Mouse (Mus musculus) limb, embryonic 11.5 days (tissue): ENCODE measurements at regions not wholly inside any gene's neighbourhood (a gene's known extent, or its start where the extent isn't known, plus 50 kb on each side); places are given as distances from the start of the nearest gene placed in this dataset.

Experiments used
- ATAC-seq: fragments of 200-750 bp; cut with Nextera tagmentation; 2 replicates; pipeline ENCODE4 v1.8.0; 2017; ENCODE audit warnings: low read depth; ENCODE audit not compliant: insufficient number of reproducible peaks, low FRiP score, low TSS enrichment
- DNase-seq: peaks from one replicate; pipeline ENCODE4 v3.0.0-alpha.2; 2015; ENCODE audit warnings: low spot score
- H3K27ac ChIP-seq: fragments of 300-500 bp; sonication (generic); replicated peaks from 2 replicates; pipeline ENCODE4 v1.5.1; 2014; ENCODE audit warnings: low read depth, mild to moderate bottlenecking, low read length
- H3K27me3 ChIP-seq: fragments of 300-500 bp; sonication (generic); 2 replicates; pipeline ENCODE4 v1.6.1; 2014; ENCODE audit warnings: mild to moderate bottlenecking, low read length, mixed read lengths; ENCODE audit not compliant: control insufficient read depth, insufficient read depth
- H3K36me3 ChIP-seq: fragments of 300-500 bp; sonication (generic); 2 replicates; pipeline ENCODE4 v1.6.1; 2014; ENCODE audit warnings: mild to moderate bottlenecking, low read length, moderate library complexity, mixed read lengths; ENCODE audit not compliant: control insufficient read depth, insufficient read depth
- H3K4me1 ChIP-seq: fragments of 300-500 bp; sonication (generic); 2 replicates; pipeline ENCODE4 v1.6.1; 2014; ENCODE audit warnings: low read length, mixed read lengths; ENCODE audit not compliant: control insufficient read depth, insufficient read depth
- H3K4me2 ChIP-seq: fragments of 300-500 bp; sonication (generic); 2 replicates; pipeline ENCODE4 v1.6.1; 2014; ENCODE audit warnings: low read depth, mild to moderate bottlenecking, moderate library complexity; ENCODE audit not compliant: severe bottlenecking
- H3K4me3 ChIP-seq: fragments of 300-500 bp; sonication (generic); 2 replicates; pipeline ENCODE4 v1.5.1; 2014; ENCODE audit warnings: low read depth, low read length
- H3K9ac ChIP-seq: fragments of 300-500 bp; sonication (generic); 2 replicates; pipeline ENCODE4 v1.6.1; 2014; ENCODE audit warnings: mild to moderate bottlenecking, low read length
- H3K9me3 ChIP-seq: fragments of 300-500 bp; sonication (generic); 2 replicates; pipeline ENCODE4 v1.6.1; 2016; ENCODE audit warnings: low read length; ENCODE audit not compliant: control insufficient read depth
- WGBS: fragments of 180-500 bp; shearing (Covaris S2); extraction: QIAGEN DNeasy Blood & Tissue Kit; methylation state at CpG from one replicate; pipeline ENCODE4 v1.1.7; 2014; 5-methylcytosine and 5-hydroxymethylcytosine counted together

DNA sequence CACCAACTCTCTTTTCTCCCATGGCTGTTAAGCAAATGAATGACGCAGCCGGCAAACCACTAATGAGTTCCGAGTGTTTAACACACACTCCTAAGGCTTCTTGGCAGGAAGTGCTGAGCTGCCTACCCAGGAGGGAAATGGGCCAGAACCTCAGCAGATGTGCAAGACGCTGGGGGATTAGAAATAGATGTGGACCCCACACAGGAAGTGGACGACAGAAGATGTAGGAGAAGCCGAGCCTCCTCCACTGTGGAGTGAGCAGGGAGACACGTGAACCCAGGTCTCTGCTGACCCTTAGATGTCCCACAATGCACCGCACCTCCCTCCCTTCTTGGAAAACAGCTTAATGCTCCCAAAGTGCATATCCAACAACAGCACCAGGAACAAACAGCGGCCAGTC, 94.8 kb upstream of the Hs6st1 start:
- ATAC-seq = no peak; the same call in 1 of the 2 replicates
- H3K4me2 ChIP-seq = no peak overlapping the region
- no peaks in the 10 kb centered on the region for H3K36me3 ChIP-seq
- peaks cover 10% of the 10 kb centered on the region; the same call in 1 of the 2 replicates for H3K4me1 ChIP-seq
- no peak overlapping the region for H3K27ac ChIP-seq
- peak; percentile 33 for DNase-seq
- no peak overlapping the region for H3K9ac ChIP-seq
- H3K27me3 ChIP-seq = no peaks in the 10 kb centered on the region
- H3K4me3 ChIP-seq = no peak overlapping the region
- WGBS = 30% methylated on average over 9 of the region's 9 CpGs
- no peaks in the 10 kb centered on the region for H3K9me3 ChIP-seq

DNA sequence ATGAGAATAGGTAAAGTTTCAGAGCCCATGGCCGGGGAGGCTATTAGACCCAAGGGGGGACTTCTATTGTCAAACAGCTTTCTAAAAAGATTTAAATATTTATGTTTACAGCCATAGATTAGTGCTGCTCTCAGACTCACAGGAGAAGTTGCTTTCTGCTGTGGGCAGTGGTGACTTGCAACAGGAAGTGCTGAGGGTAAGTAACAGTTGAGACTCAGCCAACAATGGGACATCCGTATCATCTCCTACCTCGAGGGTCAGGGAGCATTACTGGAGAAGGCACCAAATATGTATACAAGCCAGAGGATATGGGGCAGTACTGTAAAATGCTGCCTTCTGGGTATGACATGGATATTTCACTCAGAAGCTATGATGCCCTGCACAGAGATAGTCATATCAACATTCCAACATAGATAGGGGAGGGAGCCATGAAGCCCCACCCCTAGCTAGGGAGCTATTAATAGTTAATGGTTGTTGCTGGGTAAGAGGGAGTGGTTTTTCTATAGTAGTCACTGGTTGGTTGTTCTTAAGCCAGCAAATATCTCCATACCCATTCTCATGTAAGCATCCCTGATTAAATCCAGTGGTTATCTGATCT, 92.5 kb upstream of the Hs6st1 start:
- no peak overlapping the region for H3K4me3 ChIP-seq
- no peaks in the 10 kb centered on the region for H3K9me3 ChIP-seq
- H3K27me3 ChIP-seq = no peaks in the 10 kb centered on the region
- WGBS = 84% methylated on average over 3 of the region's 3 CpGs
- no peaks in the 10 kb centered on the region for H3K36me3 ChIP-seq
- no peak overlapping the region for H3K27ac ChIP-seq
- H3K4me1 ChIP-seq = peaks cover 10% of the 10 kb centered on the region; the same call in 1 of the 2 replicates
- H3K4me2 ChIP-seq = no peak overlapping the region
- no peak for DNase-seq
- H3K9ac ChIP-seq = no peak overlapping the region
- ATAC-seq = no peak

DNA sequence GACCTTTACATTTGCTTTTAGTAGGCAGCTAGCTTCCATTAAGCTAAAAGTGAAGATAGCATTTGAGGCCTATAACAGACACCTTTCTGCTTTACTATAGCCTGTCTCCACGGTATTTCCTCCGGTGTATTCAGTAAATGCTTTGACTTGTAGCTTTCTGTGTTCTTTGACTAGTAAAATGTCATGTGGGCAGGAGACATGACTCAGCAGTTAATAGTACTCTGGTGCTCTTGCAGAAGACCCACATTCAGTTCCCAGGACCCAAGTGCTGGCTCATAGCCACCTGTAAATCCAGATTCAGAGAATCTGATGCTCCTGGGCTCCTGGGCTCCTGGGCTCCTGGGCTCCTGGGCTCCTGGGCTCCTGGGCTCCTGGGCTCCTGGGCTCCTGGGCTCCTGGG, 91.7 kb upstream of the Hs6st1 start:
- no peak for ATAC-seq
- no peaks in the 10 kb centered on the region for H3K27me3 ChIP-seq
- no peaks in the 10 kb centered on the region for H3K36me3 ChIP-seq
- no peak overlapping the region for H3K4me2 ChIP-seq
- H3K9me3 ChIP-seq = no peaks in the 10 kb centered on the region
- no peak overlapping the region for H3K4me3 ChIP-seq
- peaks cover 10% of the 10 kb centered on the region; the same call in 1 of the 2 replicates for H3K4me1 ChIP-seq
- 86% methylated on average over 2 of the region's 2 CpGs for WGBS
- H3K27ac ChIP-seq = no peak overlapping the region
- DNase-seq = no peak
- no peak overlapping the region for H3K9ac ChIP-seq

DNA sequence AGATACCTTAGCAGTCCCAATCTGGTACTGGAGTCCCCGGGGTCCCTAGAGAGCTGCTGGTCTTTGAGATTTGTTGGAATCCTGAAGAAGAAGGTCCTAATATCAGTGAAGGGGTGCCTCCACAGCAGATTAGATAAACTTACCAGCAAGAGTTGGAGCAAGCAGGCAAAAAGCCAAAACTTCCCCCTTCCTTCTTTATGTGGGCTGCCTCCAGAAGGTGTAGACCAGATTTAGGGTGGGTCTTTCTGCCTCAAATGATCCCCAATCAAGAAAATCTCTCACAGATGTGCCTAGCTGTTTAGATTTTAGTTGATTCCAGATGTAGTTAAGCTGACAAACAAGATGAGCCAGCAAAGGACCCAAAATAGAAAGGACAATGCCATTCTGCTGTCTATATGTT, 90.1 kb upstream of the Hs6st1 start:
- Histone ChIP-seq H3K4me2 (no peak overlapping the region), H3K9me3 (no peaks in the 10 kb centered on the region), H3K36me3 (no peaks in the 10 kb centered on the region), H3K4me3 (no peak overlapping the region), H3K27ac (no peak overlapping the region), H3K9ac (no peak overlapping the region), H3K27me3 (no peaks in the 10 kb centered on the region), H3K4me1 (peaks cover 5% of the 10 kb centered on the region; the same call in 1 of the 2 replicates)
- DNase-seq (no peak), ATAC-seq (no peak)
- 90% methylated on average over 1 of the region's 1 CpGs for WGBS

DNA sequence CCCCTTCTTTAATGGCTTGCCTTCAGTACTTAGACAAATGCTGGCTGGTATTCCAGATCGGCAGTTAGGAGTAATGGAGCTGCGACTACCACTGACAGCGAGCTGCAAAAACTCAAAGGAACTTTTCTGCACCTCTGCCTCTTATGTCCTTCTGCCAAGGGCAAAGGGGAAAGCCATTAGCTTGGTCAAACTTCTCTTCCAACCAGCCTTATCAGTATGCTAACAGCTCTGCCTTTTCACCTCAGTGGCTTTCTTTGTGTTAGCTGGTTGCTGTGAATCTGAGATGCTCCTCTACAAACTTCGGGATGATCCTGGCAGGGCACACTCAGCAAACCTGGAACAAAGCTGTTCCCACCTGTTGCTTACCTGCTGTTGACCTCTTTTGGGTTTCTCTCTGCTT, 89.4 kb upstream of the Hs6st1 start:
- Histone ChIP-seq H3K9me3 (no peaks in the 10 kb centered on the region), H3K27me3 (no peaks in the 10 kb centered on the region), H3K4me2 (no peak overlapping the region), H3K4me3 (no peak overlapping the region), H3K4me1 (0 out of 2 replicates have a peak, but pooled peaks cover 3% of the 10 kb centered on the region), H3K36me3 (no peaks in the 10 kb centered on the region), H3K27ac (no peak overlapping the region), H3K9ac (no peak overlapping the region)
- no peak for DNase-seq
- WGBS = 62% methylated on average over 4 of the region's 4 CpGs
- no peak for ATAC-seq

DNA sequence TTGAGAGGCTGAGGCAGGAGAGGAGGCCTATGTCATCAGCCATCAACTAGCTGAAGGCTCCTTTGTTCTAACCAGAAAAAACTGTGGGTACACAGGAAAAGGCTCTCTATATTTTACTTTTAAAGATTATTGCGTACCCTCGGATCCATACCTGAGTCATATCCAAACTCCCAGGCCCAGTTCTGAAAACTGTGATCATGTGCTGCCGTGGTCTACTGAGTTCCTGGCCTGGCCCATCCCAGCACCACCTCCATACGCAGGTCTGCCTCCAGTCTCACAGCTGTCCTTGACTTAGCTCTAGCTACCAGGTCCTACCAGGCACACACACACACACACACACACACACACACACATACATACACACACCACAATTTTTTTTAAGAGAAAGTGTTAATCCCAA, 87.0 kb upstream of the Hs6st1 start:
- H3K4me3 ChIP-seq = no peak overlapping the region

DNA sequence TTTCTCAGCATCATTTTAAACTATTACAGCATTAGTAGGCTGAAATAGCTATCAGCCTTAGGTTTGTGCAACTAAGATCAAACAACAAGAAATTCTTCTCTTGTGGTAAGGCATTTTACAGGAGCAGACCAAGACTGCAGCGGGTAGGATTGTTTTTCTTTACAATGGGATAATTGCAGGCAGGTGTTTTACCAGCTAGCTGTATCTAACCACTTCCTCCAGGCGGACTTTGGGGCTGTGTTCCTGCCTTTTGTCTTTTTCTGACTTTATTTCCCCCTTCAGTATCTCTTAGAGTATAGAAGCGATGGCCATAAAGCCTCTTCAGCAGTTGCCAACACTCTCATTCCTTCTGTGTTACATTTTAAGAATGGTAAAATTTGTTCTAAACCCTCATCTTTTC, 84.8 kb upstream of the Hs6st1 start:
- Histone ChIP-seq H3K4me2 (no peak overlapping the region), H3K9me3 (no peaks in the 10 kb centered on the region), H3K9ac (no peak overlapping the region), H3K4me3 (no peak overlapping the region), H3K36me3 (no peaks in the 10 kb centered on the region), H3K4me1 (no peaks in the 10 kb centered on the region), H3K27ac (no peak overlapping the region), H3K27me3 (no peaks in the 10 kb centered on the region)
- 52% methylated on average over 3 of the region's 3 CpGs for WGBS
- ATAC-seq (no peak), DNase-seq (no peak)

More for the DNA sequence above, 87.0 kb upstream of the Hs6st1 start:
- Histone ChIP-seq H3K27me3 (no peaks in the 10 kb centered on the region), H3K4me2 (no peak overlapping the region), H3K9me3 (no peaks in the 10 kb centered on the region), H3K27ac (no peak overlapping the region), H3K4me1 (no peaks in the 10 kb centered on the region), H3K9ac (no peak overlapping the region), H3K36me3 (no peaks in the 10 kb centered on the region)
- 96% methylated on average over 4 of the region's 4 CpGs for WGBS
- DNase-seq (no peak), ATAC-seq (no peak)

DNA sequence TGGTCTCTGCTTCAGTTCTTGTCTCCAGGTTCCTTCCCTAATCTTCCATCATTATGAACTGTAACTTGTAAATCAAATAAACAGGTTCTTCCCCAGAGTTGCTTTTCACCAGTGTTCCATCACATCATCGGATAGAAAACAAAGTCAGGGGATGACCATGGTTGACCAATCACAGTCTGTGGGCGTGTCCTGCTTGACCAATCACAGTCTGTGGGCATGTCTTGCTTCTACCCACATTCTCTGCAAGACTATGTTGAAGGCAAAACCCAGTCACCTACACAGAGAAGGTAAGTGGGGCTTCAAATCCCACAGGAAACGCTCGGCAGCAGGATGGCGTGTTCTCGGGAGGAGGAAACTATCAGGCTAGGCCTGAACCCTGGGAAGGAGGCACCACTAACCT, 82.9 kb upstream of the Hs6st1 start:
- DNase-seq (no peak), ATAC-seq (no peak)
- 92% methylated on average over 6 of the region's 6 CpGs for WGBS
- H3K4me1 ChIP-seq = no peaks in the 10 kb centered on the region
- H3K4me2 ChIP-seq = no peak overlapping the region
- no peak overlapping the region for H3K4me3 ChIP-seq
- no peaks in the 10 kb centered on the region for H3K36me3 ChIP-seq
- no peaks in the 10 kb centered on the region for H3K9me3 ChIP-seq
- no peak overlapping the region for H3K27ac ChIP-seq
- H3K9ac ChIP-seq = no peak overlapping the region
- no peaks in the 10 kb centered on the region for H3K27me3 ChIP-seq

DNA sequence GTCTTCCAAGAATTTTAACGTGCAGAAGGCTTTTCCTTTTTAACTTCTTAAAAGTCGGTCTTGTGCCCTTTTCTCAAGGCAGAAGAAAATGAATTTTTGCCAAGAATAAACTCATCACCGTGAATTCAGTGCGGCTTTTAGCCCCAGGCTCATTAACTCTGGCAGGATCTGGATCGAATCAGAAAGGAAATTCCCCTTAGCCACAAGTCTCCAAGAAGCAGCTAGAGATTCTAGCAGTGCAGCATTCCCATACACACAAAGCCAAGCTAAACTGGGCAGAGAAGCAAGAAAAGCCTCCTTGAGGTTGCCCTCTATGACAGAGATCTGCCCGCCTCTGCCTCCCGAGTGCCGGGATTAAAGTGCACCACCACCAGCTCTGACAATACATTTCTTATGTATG, 81.5 kb upstream of the Hs6st1 start:
- Histone ChIP-seq H3K4me1 (no peaks in the 10 kb centered on the region), H3K27me3 (no peaks in the 10 kb centered on the region), H3K4me2 (no peak overlapping the region), H3K4me3 (no peak overlapping the region), H3K36me3 (no peaks in the 10 kb centered on the region), H3K9me3 (no peaks in the 10 kb centered on the region), H3K27ac (no peak overlapping the region), H3K9ac (no peak overlapping the region)
- ATAC-seq (no peak), DNase-seq (no peak)
- 64% methylated on average over 8 of the region's 8 CpGs for WGBS
